Mouse (Mus musculus): Measurements from ENCODE around the gene Ppp6r2.

Gene Ppp6r2

GRCm38 (mm10) chr15:89249063-89249462 is 37.7 kb downstream of the Ppp6r2 start:
- no peak for DNase-seq (ENCODE audit: low read depth, low spot score)

- no peak for DNase-seq (ENCODE audit: low read depth, low spot score)
Observed at GRCm38 (mm10) chr15:89255330-89255729, 44.0 kb downstream of the Ppp6r2 start.

GRCm38 (mm10) chr15:89258997-89259396 is 47.6 kb downstream of the Ppp6r2 start:
- no peak for DNase-seq (ENCODE audit: low read depth, low spot score)

GRCm38 (mm10) chr15:89264485-89264884 is 53.1 kb downstream of the Ppp6r2 start:
- no peak for DNase-seq (ENCODE audit: low read depth, low spot score)

GRCm38 (mm10) chr15:89275497-89275896 is 64.1 kb downstream of the Ppp6r2 start:
- DNase-seq (ENCODE audit: low read depth, low spot score), result no peak

GRCm38 (mm10) chr15:89277366-89277765 is 66.0 kb downstream of the Ppp6r2 start:
- no peak for DNase-seq (ENCODE audit: low read depth, low spot score)

- no peak for DNase-seq (ENCODE audit: low read depth, low spot score)
Observed at GRCm38 (mm10) chr15:89282546-89282945, 71.2 kb downstream of the Ppp6r2 start.

GRCm38 (mm10) chr15:89284094-89284493 is 72.7 kb downstream of the Ppp6r2 start:
- DNase-seq (ENCODE audit: low read depth, low spot score), result no peak

GRCm38 (mm10) chr15:89285004-89285403 is 73.7 kb downstream of the Ppp6r2 start:
- DNase-seq (ENCODE audit: low read depth, low spot score), result peak; percentile 78

- DNase-seq (ENCODE audit: low read depth, low spot score), result no peak
Observed at GRCm38 (mm10) chr15:89285478-89285877, 74.1 kb downstream of the Ppp6r2 start.

GRCm38 (mm10) chr15:89286114-89286513 is 74.8 kb downstream of the Ppp6r2 start:
- DNase-seq (ENCODE audit: low read depth, low spot score), result no peak

GRCm38 (mm10) chr15:89286582-89286981 is 75.2 kb downstream of the Ppp6r2 start:
- DNase-seq (ENCODE audit: low read depth, low spot score), result no peak

- no peak for DNase-seq (ENCODE audit: low read depth, low spot score)
Observed at GRCm38 (mm10) chr15:89288227-89288767, 76.9 kb downstream of the Ppp6r2 start.

GRCm38 (mm10) chr15:89289455-89289854 is 78.1 kb downstream of the Ppp6r2 start:
- no peak for DNase-seq (ENCODE audit: low read depth, low spot score)

GRCm38 (mm10) chr15:89291521-89291920 is 80.2 kb downstream of the Ppp6r2 start:
- no peak for DNase-seq (ENCODE audit: low read depth, low spot score)

GRCm38 (mm10) chr15:89292795-89293194 is 81.4 kb downstream of the Ppp6r2 start:
- no peak for DNase-seq (ENCODE audit: low read depth, low spot score)

GRCm38 (mm10) chr15:89293778-89294177 is 82.4 kb downstream of the Ppp6r2 start:
- no peak for DNase-seq (ENCODE audit: low read depth, low spot score)

GRCm38 (mm10) chr15:89295580-89296165 is 84.3 kb downstream of the Ppp6r2 start:
- no peak for DNase-seq (ENCODE audit: low read depth, low spot score)

- DNase-seq (ENCODE audit: low read depth, low spot score), result no peak
Observed at GRCm38 (mm10) chr15:89296465-89296864, 85.1 kb downstream of the Ppp6r2 start.

GRCm38 (mm10) chr15:89297695-89298094 is 86.3 kb downstream of the Ppp6r2 start:
- no peak for DNase-seq (ENCODE audit: low read depth, low spot score)

- no peak for DNase-seq (ENCODE audit: low read depth, low spot score)
Observed at GRCm38 (mm10) chr15:89300180-89300579, 88.8 kb downstream of the Ppp6r2 start.

GRCm38 (mm10) chr15:89300600-89300999 is 89.2 kb downstream of the Ppp6r2 start:
- no peak for DNase-seq (ENCODE audit: low read depth, low spot score)

- no peak for DNase-seq (ENCODE audit: low read depth, low spot score)
Observed at GRCm38 (mm10) chr15:89305966-89306365, 94.6 kb downstream of the Ppp6r2 start.

- DNase-seq (ENCODE audit: low read depth, low spot score), result no peak
Observed at GRCm38 (mm10) chr15:89307461-89307860, 96.1 kb downstream of the Ppp6r2 start.
